In genomic region chr1:136051465-136051864, GRCm38 (mm10) we compare ENCODE assay signal across 8 mouse cellular contexts. TPM values are rescaled to one million over a fixed set of nuclear protein-coding genes. Genes with fewer than 3 reads are reported as not detected.
A peak's percentile ranks its signal among the peaks of the same experiment; 100 is the strongest.
DNase-seq lines count a peak whose midpoint lies in the region; ATAC-seq and TF ChIP-seq lines count a peak whose summit lies in the region.

No protein-coding gene starts in this region.

- no peak overlapping the region for H3K9ac ChIP-seq in hindbrain, embryonic 15.5 days

- DNase-seq in adrenal gland, adult 18-20 months (ENCODE audit: low spot score in 2 of 2): peak; percentile 33 to 50
- peak; percentile 61 to 74 for DNase-seq in gastrocnemius, adult 8-10 months (ENCODE audit: low spot score in 2 of 2)
- peak; percentile 51 to 69 for DNase-seq in layer of hippocampus, postnatal 36 days
- DNase-seq in lung, postnatal 4 days: peak; percentile 75 to 86
- peak; percentile 80 to 85 for DNase-seq in right cerebral cortex, adult 2 months (ENCODE audit: low spot score in 2 of 2)

- WGBS in hindbrain, embryonic 15.5 days: under 1% methylated on average over 6 of the region's 6 CpGs

- H3K4me3 ChIP-seq in cortical plate, adult 2 months (ENCODE audit: insufficient read depth, low read length): no peak overlapping the region
- H3K4me3 ChIP-seq in hindbrain, embryonic 15.5 days: peak overlapping the region; percentile 42

- peak overlapping the region; percentile 69 for H3K4me2 ChIP-seq in hindbrain, embryonic 15.5 days

- no peaks in the 10 kb centered on the region for H3K36me3 ChIP-seq in hindbrain, embryonic 15.5 days

- H3K4me1 ChIP-seq in cortical plate, adult 2 months (ENCODE audit: control insufficient read depth, insufficient read depth, low read length): peaks cover 6% of the 10 kb centered on the region
- peaks cover 20% of the 10 kb centered on the region for H3K4me1 ChIP-seq in hindbrain, embryonic 15.5 days (replicated peaks)

- H3K27me3 ChIP-seq in hindbrain, embryonic 15.5 days: peaks cover 31% of the 10 kb centered on the region

- H3K27ac ChIP-seq in cortical plate, adult 2 months (ENCODE audit: insufficient read depth, low read length): no peak overlapping the region
- no peak overlapping the region for H3K27ac ChIP-seq in hindbrain, embryonic 15.5 days (replicated peaks)

- peak; percentile 86 for TF ChIP-seq CTCF in cortical plate, adult 2 months (IDR thresholded peaks at IDR 0.05; ENCODE audit: extremely low read depth, insufficient read depth, low read length)

- peak; percentile 63 for ATAC-seq in hindbrain, embryonic 15.5 days (ENCODE audit: low FRiP score, low read depth)
- no peak for ATAC-seq in monocyte, adult 5-6 weeks (replicated peaks; ENCODE audit: insufficient number of reproducible peaks, low FRiP score, low TSS enrichment, poor library complexity, severe bottlenecking)

- TF ChIP-seq POLR2A in cortical plate, adult 2 months (IDR thresholded peaks at IDR 0.05; ENCODE audit: extremely low read depth, insufficient read depth, low read length): no peak

- no peaks in the 10 kb centered on the region for H3K9me3 ChIP-seq in hindbrain, embryonic 15.5 days

RNA-seq across cellular contexts. Expression of gene Ascl5, which starts 0.9 kb away (rescaled TPM):
- not detected for total RNA-seq in adrenal gland, adult 18-20 months (2021)
- polyA plus RNA-seq in cortical plate, adult 2 months (2012; rRNA removed): 2.0 TPM in 2 replicates
- total RNA-seq in gastrocnemius, adult 8-10 months (2022): not detected
- 0.39 TPM in 1 of 2 replicates, not detected in the other for polyA plus RNA-seq in hindbrain, embryonic 15.5 days (2015; fragmentation: Nextera tagmentation; extraction: Ambion mirVana)
- not detected for total RNA-seq in layer of hippocampus, postnatal 36 days (2021)
- total RNA-seq in monocyte, adult 5-6 weeks (2017): not detected in 3 replicates

RNA-seq across cellular contexts. Expression of gene Cacna1s, which starts 1.1 kb away (rescaled TPM):
- total RNA-seq in adrenal gland, adult 18-20 months (2021): under 1 TPM; 0.42 to 0.56 TPM
- polyA plus RNA-seq in cortical plate, adult 2 months (2012; rRNA removed): 0.89 and 0.98 TPM in 2 replicates
- 1,000 to 10,000 TPM in 3 of 4 experiments, 100 to 1,000 TPM in 1; 844 to 1,101 (median 1,067) TPM for total RNA-seq in gastrocnemius, adult 8-10 months (2022)
- 0.32 TPM in 1 of 2 replicates, not detected in the other for polyA plus RNA-seq in hindbrain, embryonic 15.5 days (2015; fragmentation: Nextera tagmentation; extraction: Ambion mirVana)
- total RNA-seq in layer of hippocampus, postnatal 36 days (2021): 1 to 10 TPM; 1.0 to 1.2 TPM
- total RNA-seq in monocyte, adult 5-6 weeks (2017): 0.64 to 1.6 TPM (median 1.1 TPM) in 3 replicates

RNA-seq across cellular contexts. Expression of gene Tmem9, which starts 43.5 kb away (rescaled TPM):
- total RNA-seq in adrenal gland, adult 18-20 months (2021): 10 to 100 TPM; 29.8 to 32.0 TPM
- 101 TPM in 2 replicates for polyA plus RNA-seq in cortical plate, adult 2 months (2012; rRNA removed)
- total RNA-seq in gastrocnemius, adult 8-10 months (2022): 10 to 100 TPM in 1 of 4 experiments, 1 to 10 TPM in 3; 8.6 to 12.9 (median 9.6) TPM
- polyA plus RNA-seq in hindbrain, embryonic 15.5 days (2015; fragmentation: Nextera tagmentation; extraction: Ambion mirVana): 178 and 179 TPM in 2 replicates
- 10 to 100 TPM; 67.7 to 74.3 TPM for total RNA-seq in layer of hippocampus, postnatal 36 days (2021)
- 1.6 to 7.8 TPM (median 2.7 TPM) in 3 replicates for total RNA-seq in monocyte, adult 5-6 weeks (2017)

RNA-seq across cellular contexts. Expression of gene Igfn1, which starts 45.3 kb away (rescaled TPM):
- under 1 TPM in 1 of 2 experiments, not detected in 1; 0.10 TPM for total RNA-seq in adrenal gland, adult 18-20 months (2021)
- 28.8 and 34.2 TPM in 2 replicates for polyA plus RNA-seq in cortical plate, adult 2 months (2012; rRNA removed)
- total RNA-seq in gastrocnemius, adult 8-10 months (2022): 10 to 100 TPM; 28.7 to 98.0 (median 63.2) TPM
- 0.05 TPM in 1 of 2 replicates, not detected in the other for polyA plus RNA-seq in hindbrain, embryonic 15.5 days (2015; fragmentation: Nextera tagmentation; extraction: Ambion mirVana)
- total RNA-seq in layer of hippocampus, postnatal 36 days (2021): under 1 TPM; 0.07 to 0.25 TPM
- total RNA-seq in monocyte, adult 5-6 weeks (2017): not detected in 3 replicates

Comparison
In these comparisons a context has a peak if more than half of its experiments do, and no peak if none do; other contexts are left out.
1. RNA of gene Cacna1s, which starts 1.1 kb away (total RNA-seq): 844 to 1,101 TPM in gastrocnemius, adult 8-10 months; 0.64 to 1.6 TPM in monocyte, adult 5-6 weeks, 1.0 to 1.2 TPM in layer of hippocampus, postnatal 36 days and 0.42 to 0.56 TPM in adrenal gland, adult 18-20 months; every median in the first group is over 100 times any median in the second.
2. Peak in every context shown above with its lines, with median percentiles within 50 percentile points of each other: DNase-seq.